27 mouse cellular contexts compared by ENCODE assay signal in the genomic region with DNA sequence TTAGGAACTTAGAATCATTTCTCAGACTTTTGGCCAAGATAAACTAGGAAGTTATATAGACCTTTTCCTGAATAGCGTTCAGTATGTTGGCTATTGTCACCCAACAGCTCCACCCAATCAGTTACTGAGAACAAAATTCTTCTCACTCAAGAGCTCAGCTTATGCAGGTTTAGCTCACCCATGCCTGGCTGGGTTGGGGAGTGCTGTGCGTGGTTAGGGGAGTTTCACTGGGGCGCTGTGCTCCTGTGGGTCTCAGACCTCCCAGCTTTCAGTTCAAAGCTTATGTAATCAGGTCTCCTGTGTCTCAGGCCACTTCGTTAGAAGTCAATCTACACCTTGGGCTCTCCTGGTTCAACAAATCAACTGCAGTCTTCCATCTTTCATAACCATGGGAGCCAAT. TPM values are rescaled to one million over a fixed set of nuclear protein-coding genes. Genes with fewer than 3 reads are reported as not detected.
DNase-seq lines count a peak whose midpoint lies in the region; ATAC-seq and TF ChIP-seq lines count a peak whose summit lies in the region.
"Had no signal": no experiment of that assay in that cellular context is flagged by ENCODE, and none has a peak within 500 bp of the region (broad histone marks: within the 10 kb centered on the region; RNA-seq: fewer than 3 reads in every experiment).

No protein-coding gene starts in this region.

- no peak for TF ChIP-seq POLR2A in thymus, adult 2 months (IDR thresholded peaks at IDR 0.05; ENCODE audit: control insufficient read depth, extremely low read depth, insufficient read depth, low read length, poor library complexity)

- H3K4me3 ChIP-seq in heart, postnatal 0 days (ENCODE audit: low read depth, low read length), result no peak overlapping the region
- H3K4me3 ChIP-seq in heart, embryonic 11.5 days (ENCODE audit: low read depth, low read length), result no peak overlapping the region
- no peak overlapping the region for H3K4me3 ChIP-seq in thymus, adult 2 months (ENCODE audit: control insufficient read depth, insufficient read depth, low read length)
- H3K4me3 ChIP-seq in stomach, postnatal 0 days (ENCODE audit: low read depth, low read length), result no peak overlapping the region
- H3K4me3 ChIP-seq: embryonic facial prominence, embryonic 12.5 days; forebrain, embryonic 12.5 days; limb, embryonic 12.5 days; neural tube, embryonic 15.5 days had no signal

- TF ChIP-seq EP300 in heart, postnatal 0 days (IDR thresholded peaks at IDR 0.05; ENCODE audit: low read depth), result no peak
- no peak for TF ChIP-seq EP300 in stomach, postnatal 0 days (optimal IDR thresholded peaks at IDR 0.05)

- TF ChIP-seq CTCF in heart, postnatal 0 days (IDR thresholded peaks at IDR 0.05; ENCODE audit: low read depth), result no peak
- TF ChIP-seq CTCF in thymus, adult 2 months (IDR thresholded peaks at IDR 0.05; ENCODE audit: borderline replicate concordance, control insufficient read depth, extremely low read depth, insufficient read depth, low read length, poor library complexity), result no peak
- TF ChIP-seq CTCF in stomach, postnatal 0 days (IDR thresholded peaks at IDR 0.05; ENCODE audit: low read depth), result no peak

- no peak overlapping the region; the same call in 1 of the 2 replicates for H3K4me2 ChIP-seq in heart, postnatal 0 days (ENCODE audit: low read depth, low read length)
- no peak overlapping the region for H3K4me2 ChIP-seq in heart, embryonic 11.5 days
- H3K4me2 ChIP-seq in stomach, postnatal 0 days (replicated peaks; ENCODE audit: low read depth), result 0 out of 2 replicates have a peak overlapping the region, but pooled peaks have one; percentile 9
- H3K4me2 ChIP-seq: embryonic facial prominence, embryonic 12.5 days; forebrain, embryonic 12.5 days; limb, embryonic 12.5 days; midbrain, embryonic 11.5 days had no signal

- no peaks in the 10 kb centered on the region for H3K9me3 ChIP-seq in heart, postnatal 0 days (replicated peaks; ENCODE audit: control insufficient read depth, low read length)
- H3K9me3 ChIP-seq in heart, embryonic 11.5 days (replicated peaks; ENCODE audit: control insufficient read depth, low read length), result no peaks in the 10 kb centered on the region
- no peaks in the 10 kb centered on the region for H3K9me3 ChIP-seq in stomach, postnatal 0 days (ENCODE audit: control insufficient read depth, low read length)
- H3K9me3 ChIP-seq: embryonic facial prominence, embryonic 12.5 days; forebrain, embryonic 12.5 days; limb, embryonic 12.5 days; liver, embryonic 12.5 days; neural tube, embryonic 15.5 days had no signal

- 42% methylated on average over 4 of the region's 4 CpGs for whole genome bisulfite sequencing in heart, postnatal 0 days
- 61% methylated on average over 4 of the region's 4 CpGs for WGBS in heart, embryonic 11.5 days (ENCODE audit: insufficient replicate concordance)
- WGBS in thymus, adult 2 months, result 30% methylated on average over 4 of the region's 4 CpGs
- WGBS in stomach, postnatal 0 days, result 62% methylated on average over 4 of the region's 4 CpGs

- H3K9ac ChIP-seq in heart, postnatal 0 days (replicated peaks; ENCODE audit: low read depth, low read length), result no peak overlapping the region
- no peak overlapping the region for H3K9ac ChIP-seq in heart, embryonic 11.5 days (ENCODE audit: low read depth, low read length)
- H3K9ac ChIP-seq in stomach, postnatal 0 days (ENCODE audit: low read length), result no peak overlapping the region
- H3K9ac ChIP-seq: embryonic facial prominence, embryonic 12.5 days; forebrain, embryonic 12.5 days; hindbrain, embryonic 14.5 days; limb, embryonic 12.5 days; liver, embryonic 12.5 days; neural tube, embryonic 15.5 days had no signal

- peaks cover 15% of the 10 kb centered on the region for H3K4me1 ChIP-seq in heart, postnatal 0 days (ENCODE audit: control insufficient read depth, insufficient read depth)
- H3K4me1 ChIP-seq in heart, embryonic 11.5 days (ENCODE audit: control insufficient read depth, insufficient read depth, low read length), result peaks cover 2% of the 10 kb centered on the region; the same call in 1 of the 2 replicates
- H3K4me1 ChIP-seq in thymus, adult 2 months (replicated peaks; ENCODE audit: control insufficient read depth, insufficient read depth, low read length), result peaks cover 42% of the 10 kb centered on the region
- peaks cover 5% of the 10 kb centered on the region; the same call in 1 of the 2 replicates for H3K4me1 ChIP-seq in stomach, postnatal 0 days (replicated peaks; ENCODE audit: control insufficient read depth, insufficient read depth)
- H3K4me1 ChIP-seq: forebrain, embryonic 12.5 days had no signal

- DNase-seq in heart, postnatal 0 days (ENCODE audit: low spot score), result peak; percentile 16
- DNase-seq in thymus, adult 2 months, result no peak
- DNase-seq in thymus, adult 18-20 months, result no peak
- DNase-seq in stomach, postnatal 0 days (ENCODE audit: low spot score), result no peak
- no peak for DNase-seq in frontal cortex, postnatal 14 days (ENCODE audit: low spot score in 2 of 2)
- DNase-seq: adrenal gland, adult 8-10 months; cerebellum, adult 2 months; cerebellum, postnatal 25 days; right cerebral cortex, adult 18-20 months had no signal

- peak overlapping the region; percentile 71 for H3K27ac ChIP-seq in heart, postnatal 0 days (ENCODE audit: low read depth)
- no peak overlapping the region for H3K27ac ChIP-seq in heart, embryonic 11.5 days (ENCODE audit: low read depth, low read length)
- H3K27ac ChIP-seq in thymus, adult 2 months (ENCODE audit: control insufficient read depth, insufficient read depth, low read length), result peak overlapping the region; percentile 27; the same call in 1 of the 2 replicates
- H3K27ac ChIP-seq in stomach, postnatal 0 days (replicated peaks), result peak overlapping the region; percentile 18; the same call in 1 of the 2 replicates
- H3K27ac ChIP-seq: embryonic facial prominence, embryonic 12.5 days; forebrain, embryonic 12.5 days; hindbrain, embryonic 14.5 days; kidney, postnatal 0 days; limb, embryonic 12.5 days; liver, embryonic 12.5 days had no signal

- H3K36me3 ChIP-seq in heart, postnatal 0 days (replicated peaks; ENCODE audit: control insufficient read depth, insufficient read depth, low read length), result no peaks in the 10 kb centered on the region
- H3K36me3 ChIP-seq in heart, embryonic 11.5 days (ENCODE audit: control insufficient read depth, insufficient read depth, low read length), result no peaks in the 10 kb centered on the region
- H3K36me3 ChIP-seq in thymus, adult 2 months (ENCODE audit: control insufficient read depth, insufficient read depth, low read length), result no peaks in the 10 kb centered on the region
- H3K36me3 ChIP-seq in stomach, postnatal 0 days (ENCODE audit: control insufficient read depth, insufficient read depth, low read length), result no peaks in the 10 kb centered on the region
- H3K36me3 ChIP-seq: embryonic facial prominence, embryonic 12.5 days; forebrain, embryonic 12.5 days; limb, embryonic 12.5 days; liver, embryonic 12.5 days; neural tube, embryonic 15.5 days had no signal

- H3K27me3 ChIP-seq in heart, postnatal 0 days (ENCODE audit: control insufficient read depth, insufficient read depth, low read length), result no peaks in the 10 kb centered on the region
- no peaks in the 10 kb centered on the region; the same call in 1 of the 2 replicates for H3K27me3 ChIP-seq in heart, embryonic 11.5 days (ENCODE audit: control insufficient read depth, insufficient read depth, low read length)
- H3K27me3 ChIP-seq in thymus, adult 2 months (ENCODE audit: control insufficient read depth, insufficient read depth, low read length), result no peaks in the 10 kb centered on the region
- no peaks in the 10 kb centered on the region for H3K27me3 ChIP-seq in stomach, postnatal 0 days (ENCODE audit: control insufficient read depth, insufficient read depth, low read length)
- H3K27me3 ChIP-seq: embryonic facial prominence, embryonic 12.5 days; forebrain, embryonic 12.5 days; limb, embryonic 12.5 days; liver, embryonic 12.5 days; neural tube, embryonic 15.5 days had no signal

- 0 out of 2 replicates have a peak, but pooled peaks have one; percentile 44 for ATAC-seq in heart, postnatal 0 days (ENCODE audit: insufficient read depth, low read depth)
- no peak for ATAC-seq in heart, embryonic 11.5 days (replicated peaks; ENCODE audit: insufficient number of reproducible peaks, low FRiP score, low TSS enrichment)
- ATAC-seq in megakaryocyte progenitor cell, adult 5-6 weeks (replicated peaks; ENCODE audit: poor library complexity), result 0 out of 2 replicates have a peak, but pooled peaks have one; percentile 12
- no peak for ATAC-seq in stomach, postnatal 0 days (ENCODE audit: low FRiP score, low TSS enrichment)
- ATAC-seq: liver, embryonic 12.5 days had no signal

RNA-seq across cellular contexts. Expression of a gene that starts 11.2 kb away (rescaled TPM):
- total RNA-seq in heart, postnatal 0 days (2014; rRNA removed; ENCODE audit: low replicate concordance), result 16.9 and 90.1 TPM in 2 replicates
- polyA plus RNA-seq in heart, postnatal 0 days (2015; fragmentation: Nextera tagmentation; extraction: Ambion mirVana), result 13.2 and 17.1 TPM in 2 replicates
- 34.3 and 40.9 TPM in 2 replicates for polyA plus RNA-seq in heart, embryonic 11.5 days (2014; fragmentation: Nextera tagmentation; extraction: Ambion mirVana)
- polyA plus RNA-seq in thymus, adult 2 months (2012; rRNA removed), result 6.1 and 7.5 TPM in 2 replicates
- total RNA-seq in megakaryocyte progenitor cell, adult 5-6 weeks (2015), result 45.7 and 54.5 TPM in 2 replicates
- 17.8 and 22.1 TPM in 2 replicates for total RNA-seq in megakaryocyte progenitor cell, adult 5-6 weeks (2017)
- polyA plus RNA-seq in stomach, postnatal 0 days (2015; fragmentation: Nextera tagmentation; extraction: Ambion mirVana), result 20.7 and 21.3 TPM in 2 replicates

RNA-seq across cellular contexts. Expression of a gene that starts 59.4 kb away (rescaled TPM):
- not detected in 2 replicates for total RNA-seq in heart, postnatal 0 days (2014; rRNA removed; ENCODE audit: low replicate concordance)
- 0.16 TPM in 1 of 2 replicates, not detected in the other for polyA plus RNA-seq in heart, postnatal 0 days (2015; fragmentation: Nextera tagmentation; extraction: Ambion mirVana)
- 0.13 and 0.17 TPM in 2 replicates for polyA plus RNA-seq in heart, embryonic 11.5 days (2014; fragmentation: Nextera tagmentation; extraction: Ambion mirVana)
- polyA plus RNA-seq in thymus, adult 2 months (2012; rRNA removed), result not detected in 2 replicates
- total RNA-seq in megakaryocyte progenitor cell, adult 5-6 weeks (2015), result not detected in 2 replicates
- total RNA-seq in megakaryocyte progenitor cell, adult 5-6 weeks (2017), result not detected in 2 replicates
- 0.15 and 0.30 TPM in 2 replicates for polyA plus RNA-seq in stomach, postnatal 0 days (2015; fragmentation: Nextera tagmentation; extraction: Ambion mirVana)
- total RNA-seq: adrenal gland, adult 8-10 months; gastrocnemius, adult 8-10 months; granulocyte monocyte progenitor cell, adult 5-6 weeks; heart, postnatal 10 days; layer of hippocampus, postnatal 14 days; midbrain, postnatal 0 days had no signal
- polyA plus RNA-seq: kidney, adult 2 months; large intestine, adult 2 months; liver, embryonic 12.5 days; urinary bladder, adult 2 months had no signal

Comparison
In these comparisons a context has a peak if more than half of its experiments do, and no peak if none do; other contexts are left out.
1. ATAC-seq: peak in heart, postnatal 0 days (single experiment) and megakaryocyte progenitor cell, adult 5-6 weeks (single experiment); none in heart, embryonic 11.5 days (single experiment) and stomach, postnatal 0 days (single experiment).